Mouse (Mus musculus) intestine, embryonic 16.5 days (tissue): Measurements from ENCODE around the gene Skap1. TPM values are rescaled to one million over a fixed set of nuclear protein-coding genes. Genes with fewer than 3 reads are reported as not detected.
A peak's percentile ranks its signal among the peaks of the same experiment; 100 is the strongest.

Experiments
- ATAC-seq: fragments of 200-750 bp; cut with Nextera tagmentation; 2 replicates; pipeline ENCODE4 v1.8.0; 2017; ENCODE audit warnings: moderate TSS enrichment, moderate library complexity
- H3K27ac ChIP-seq: fragments of 300-500 bp; sonication (generic); 2 replicates; pipeline ENCODE4 v1.5.1; 2014; ENCODE audit warnings: mild to moderate bottlenecking, low read length
- H3K27me3 ChIP-seq: fragments of 300-500 bp; sonication (generic); replicated peaks from 2 replicates; pipeline ENCODE4 v1.6.1; 2014; ENCODE audit warnings: low read length, control low read depth, mixed read lengths; ENCODE audit not compliant: control insufficient read depth, insufficient read depth
- H3K36me3 ChIP-seq: fragments of 300-500 bp; sonication (generic); 2 replicates; pipeline ENCODE4 v1.6.1; 2014; ENCODE audit warnings: low read length, control low read depth; ENCODE audit not compliant: control insufficient read depth, insufficient read depth
- H3K4me1 ChIP-seq: fragments of 300-500 bp; sonication (generic); 2 replicates; pipeline ENCODE4 v1.6.1; 2014; ENCODE audit warnings: low read length, control low read depth, mixed read lengths; ENCODE audit not compliant: control insufficient read depth, insufficient read depth
- H3K4me2 ChIP-seq: fragments of 300-500 bp; sonication (generic); 2 replicates; pipeline ENCODE4 v1.6.1; 2014; ENCODE audit warnings: low read depth, low read length, control low read depth
- H3K4me3 ChIP-seq: fragments of 300-500 bp; sonication (generic); 2 replicates; pipeline ENCODE4 v1.5.1; 2014; ENCODE audit warnings: mild to moderate bottlenecking, low read length
- H3K9ac ChIP-seq: fragments of 300-500 bp; sonication (generic); 2 replicates; pipeline ENCODE4 v1.6.1; 2014; ENCODE audit warnings: low read depth, low read length
- H3K9me3 ChIP-seq: fragments of 300-500 bp; sonication (generic); 2 replicates; pipeline ENCODE4 v1.6.1; 2016; ENCODE audit warnings: low read length, control low read depth; ENCODE audit not compliant: control insufficient read depth
- WGBS: fragments of 180-500 bp; shearing (Covaris S2); extraction: QIAGEN DNeasy Blood & Tissue Kit; methylation state at CpG from one replicate; pipeline ENCODE4 v1.1.7; 2014; 5-methylcytosine and 5-hydroxymethylcytosine counted together
- polyA plus RNA-seq: library from polyadenylated mRNA; unstranded; fragments of >200 nt; fragmentation: Nextera tagmentation; extraction: Ambion mirVana; gene quantifications from 2 replicates; pipeline ENCODE4 v1.2.1, GENCODE M21; 2015

Skap1 gene
- polyA plus RNA-seq, 1 experiment from 2014 or later, result 0.88 TPM

DNA sequence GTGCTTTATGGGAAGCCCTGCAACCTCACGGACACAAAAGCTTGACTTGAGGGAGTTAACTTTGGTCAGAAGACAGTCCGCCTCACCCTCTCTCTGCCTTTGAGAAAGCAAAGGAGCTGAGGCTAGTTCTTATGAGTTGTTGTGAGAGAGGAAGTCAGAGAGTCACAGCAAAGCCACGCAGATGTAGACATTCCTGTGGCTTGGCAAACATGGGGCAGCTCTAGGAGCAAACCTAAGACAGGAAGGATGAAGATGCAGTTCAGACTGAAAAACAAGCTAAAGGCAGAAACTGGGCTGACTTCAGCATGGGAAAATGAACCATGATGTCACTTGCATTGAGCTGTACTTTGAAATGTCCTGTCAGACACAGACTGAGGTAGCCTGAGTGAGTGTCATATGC, 283.2 kb downstream of the Skap1 start:
- no peaks in the 10 kb centered on the region for H3K9me3 ChIP-seq
- WGBS, result 56% methylated on average over 3 of the region's 3 CpGs
- no peaks in the 10 kb centered on the region for H3K4me1 ChIP-seq
- no peaks in the 10 kb centered on the region for H3K36me3 ChIP-seq
- H3K9ac ChIP-seq, result no peak overlapping the region
- no peak overlapping the region for H3K27ac ChIP-seq
- no peak for ATAC-seq
- no peak overlapping the region for H3K4me3 ChIP-seq
- H3K27me3 ChIP-seq, result no peaks in the 10 kb centered on the region
- H3K4me2 ChIP-seq, result no peak overlapping the region

- Histone ChIP-seq H3K9ac (no peak overlapping the region), H3K4me2 (no peak overlapping the region), H3K9me3 (no peaks in the 10 kb centered on the region), H3K36me3 (no peaks in the 10 kb centered on the region), H3K4me1 (no peaks in the 10 kb centered on the region), H3K27me3 (no peaks in the 10 kb centered on the region), H3K27ac (no peak overlapping the region), H3K4me3 (no peak overlapping the region)
- ATAC-seq, result no peak
- 97% methylated on average over 2 of the region's 2 CpGs for WGBS
These were observed 290.9 kb downstream of the Skap1 start for GRCm38 (mm10) chr11:96755298-96755697.

- 54% methylated on average over 4 of the region's 4 CpGs for WGBS
- no peak for ATAC-seq
- Histone ChIP-seq H3K4me2 (no peak overlapping the region), H3K4me1 (no peaks in the 10 kb centered on the region), H3K27ac (no peak overlapping the region), H3K27me3 (no peaks in the 10 kb centered on the region), H3K9ac (no peak overlapping the region), H3K36me3 (no peaks in the 10 kb centered on the region), H3K4me3 (no peak overlapping the region), H3K9me3 (no peaks in the 10 kb centered on the region)
These were observed 293.0 kb downstream of the Skap1 start for GRCm38 (mm10) chr11:96757421-96757820.

- H3K4me2 ChIP-seq, result no peak overlapping the region
- no peak for ATAC-seq
- H3K4me1 ChIP-seq, result no peaks in the 10 kb centered on the region
- no peaks in the 10 kb centered on the region for H3K9me3 ChIP-seq
- no peaks in the 10 kb centered on the region for H3K27me3 ChIP-seq
- no peaks in the 10 kb centered on the region for H3K36me3 ChIP-seq
- no peak overlapping the region for H3K4me3 ChIP-seq
- WGBS, result 62% methylated on average over 5 of the region's 5 CpGs
- no peak overlapping the region for H3K27ac ChIP-seq
- no peak overlapping the region for H3K9ac ChIP-seq
These were observed 294.0 kb downstream of the Skap1 start for GRCm38 (mm10) chr11:96758402-96758801.

- no peaks in the 10 kb centered on the region for H3K4me1 ChIP-seq
- no peaks in the 10 kb centered on the region for H3K9me3 ChIP-seq
- H3K27ac ChIP-seq, result no peak overlapping the region
- H3K27me3 ChIP-seq, result no peaks in the 10 kb centered on the region
- no peaks in the 10 kb centered on the region for H3K36me3 ChIP-seq
- H3K9ac ChIP-seq, result no peak overlapping the region
- 0 out of 2 replicates have a peak, but pooled peaks have one; percentile 40 for ATAC-seq
- no peak overlapping the region for H3K4me3 ChIP-seq
- H3K4me2 ChIP-seq, result no peak overlapping the region
- WGBS, result 42% methylated on average over 3 of the region's 3 CpGs
These were observed 295.6 kb downstream of the Skap1 start for GRCm38 (mm10) chr11:96760042-96760441.

GRCm38 (mm10) chr11:96761984-96762383, 297.6 kb downstream of the Skap1 start:
- no peaks in the 10 kb centered on the region for H3K9me3 ChIP-seq
- no peak overlapping the region for H3K4me2 ChIP-seq
- 0 out of 2 replicates have a peak, but pooled peaks cover 6% of the 10 kb centered on the region for H3K4me1 ChIP-seq
- no peak overlapping the region for H3K9ac ChIP-seq
- no peak overlapping the region for H3K4me3 ChIP-seq
- 64% methylated on average over 7 of the region's 7 CpGs for WGBS
- H3K27me3 ChIP-seq, result no peaks in the 10 kb centered on the region
- no peaks in the 10 kb centered on the region for H3K36me3 ChIP-seq
- no peak overlapping the region for H3K27ac ChIP-seq
- no peak for ATAC-seq

DNA sequence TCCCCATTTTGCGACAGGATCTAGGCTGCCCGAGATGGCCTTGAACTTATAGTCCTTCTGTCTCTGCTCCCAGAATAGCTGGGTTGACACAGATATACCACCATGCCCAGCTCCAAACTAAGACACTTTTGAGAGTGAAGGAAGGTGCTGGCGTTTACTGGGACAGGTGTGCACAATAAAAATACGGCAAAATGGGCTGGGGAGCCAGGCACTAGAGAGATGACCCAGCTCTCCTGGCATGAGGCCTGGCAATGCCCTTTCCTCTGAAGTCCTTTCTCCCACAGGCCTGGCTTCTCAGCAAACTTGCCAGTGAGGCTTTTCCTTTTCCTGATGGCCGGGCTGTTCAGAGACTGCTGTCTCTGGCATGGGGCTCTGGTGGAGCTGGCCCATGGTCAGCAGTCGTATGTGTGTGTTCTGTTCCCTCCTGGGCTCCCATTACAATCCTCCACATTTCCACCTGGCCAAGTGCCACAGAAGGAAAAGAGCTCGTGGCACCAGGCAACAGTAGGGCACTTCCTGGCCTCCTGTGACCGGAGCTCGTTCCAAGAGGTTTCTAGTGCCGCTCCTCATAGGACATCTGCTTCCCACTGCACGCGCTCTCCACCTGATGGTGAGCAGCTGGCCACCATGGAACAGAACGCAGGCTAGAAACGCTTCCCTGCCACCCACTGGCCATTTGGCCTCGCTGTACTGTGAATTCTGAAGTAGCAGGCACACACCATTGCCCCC, 298.5 kb downstream of the Skap1 start:
- no peak for ATAC-seq
- 62% methylated on average over 15 of the region's 15 CpGs for WGBS

DNA sequence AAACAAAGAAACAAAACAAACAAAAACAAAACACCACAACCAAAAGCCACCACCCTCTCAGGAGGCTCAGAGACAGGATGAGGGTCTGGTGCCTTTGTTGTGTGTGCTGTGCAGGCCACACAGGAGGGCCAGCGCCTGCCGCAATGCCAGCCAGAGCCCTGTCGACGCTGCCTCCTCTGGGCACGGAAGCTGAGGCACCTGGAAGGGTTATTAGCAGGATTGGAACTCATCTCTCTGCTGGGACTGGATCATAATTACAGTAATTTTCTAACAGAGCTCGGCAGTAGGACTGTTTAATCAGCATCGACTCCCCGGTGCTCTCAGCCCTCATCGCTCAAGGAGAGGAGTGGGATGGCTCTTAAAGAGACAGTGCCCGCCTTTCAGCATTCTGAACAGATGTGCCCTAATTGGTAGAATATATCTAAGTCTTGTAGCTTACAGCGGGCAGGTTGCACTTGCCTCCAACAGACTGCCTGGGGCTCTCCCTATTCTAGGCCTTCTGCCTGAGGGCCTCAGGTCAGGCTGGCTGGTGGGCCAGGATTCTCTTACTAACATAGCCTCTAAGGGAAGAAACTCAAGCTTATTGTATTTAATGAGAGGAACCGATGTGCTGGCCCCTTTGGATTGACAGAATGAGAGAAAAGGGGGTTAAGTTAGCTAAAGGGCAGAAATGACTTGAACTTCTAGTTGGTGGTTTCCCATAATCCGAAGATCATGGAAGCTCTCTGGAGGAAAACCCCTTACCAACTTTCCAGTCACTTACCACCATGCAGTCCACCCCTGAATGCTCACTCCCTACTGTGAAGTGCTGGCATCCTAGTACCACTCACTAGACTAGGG, 300.3 kb downstream of the Skap1 start:
- H3K4me2 ChIP-seq, result no peak overlapping the region
- no peak for ATAC-seq
- H3K4me1 ChIP-seq, result 0 out of 2 replicates have a peak, but pooled peaks cover 6% of the 10 kb centered on the region
- peak overlapping the region; percentile 73 for H3K27ac ChIP-seq
- no peak overlapping the region for H3K4me3 ChIP-seq
- no peaks in the 10 kb centered on the region for H3K9me3 ChIP-seq
- 0 out of 2 replicates have a peak, but pooled peaks cover 2% of the 10 kb centered on the region for H3K36me3 ChIP-seq
- H3K9ac ChIP-seq, result no peak overlapping the region
- 51% methylated on average over 13 of the region's 13 CpGs for WGBS
- no peaks in the 10 kb centered on the region for H3K27me3 ChIP-seq

More for the DNA sequence above, 298.5 kb downstream of the Skap1 start:
- Histone ChIP-seq H3K9ac (no peak overlapping the region), H3K4me1 (0 out of 2 replicates have a peak, but pooled peaks cover 6% of the 10 kb centered on the region), H3K4me2 (no peak overlapping the region), H3K36me3 (no peaks in the 10 kb centered on the region), H3K9me3 (no peaks in the 10 kb centered on the region), H3K27me3 (no peaks in the 10 kb centered on the region), H3K27ac (no peak overlapping the region), H3K4me3 (no peak overlapping the region)

GRCm38 (mm10) chr11:96765645-96766044, 301.3 kb downstream of the Skap1 start:
- H3K9me3 ChIP-seq, result no peaks in the 10 kb centered on the region
- H3K4me1 ChIP-seq, result 0 out of 2 replicates have a peak, but pooled peaks cover 6% of the 10 kb centered on the region
- H3K4me2 ChIP-seq, result no peak overlapping the region
- no peak overlapping the region for H3K9ac ChIP-seq
- 0 out of 2 replicates have a peak, but pooled peaks cover 7% of the 10 kb centered on the region for H3K36me3 ChIP-seq
- H3K27me3 ChIP-seq, result no peaks in the 10 kb centered on the region
- H3K4me3 ChIP-seq, result no peak overlapping the region
- WGBS, result 60% methylated on average over 7 of the region's 7 CpGs
- H3K27ac ChIP-seq, result peak overlapping the region; percentile 73
- ATAC-seq, result peak; percentile 86
